Mouse (Mus musculus) spleen, postnatal 4 days (tissue): Measurements from ENCODE around the gene Ticam1.
A peak's percentile ranks its signal among the peaks of the same experiment; 100 is the strongest.

Experiments used
- DNase-seq, 2 experiments: peaks; one replicate each; pipeline ENCODE4 v3.0.0; 2022; ENCODE audit warnings: low spot score in 2 of 2

Gene Ticam1

GRCm38 (mm10) chr17:56276643-56277566, at the start of gene Ticam1:
Gene Ticam1 (minus strand): TSS chr17:56276786.
- DNase-seq, result peak; percentile 80 to 85

DNA sequence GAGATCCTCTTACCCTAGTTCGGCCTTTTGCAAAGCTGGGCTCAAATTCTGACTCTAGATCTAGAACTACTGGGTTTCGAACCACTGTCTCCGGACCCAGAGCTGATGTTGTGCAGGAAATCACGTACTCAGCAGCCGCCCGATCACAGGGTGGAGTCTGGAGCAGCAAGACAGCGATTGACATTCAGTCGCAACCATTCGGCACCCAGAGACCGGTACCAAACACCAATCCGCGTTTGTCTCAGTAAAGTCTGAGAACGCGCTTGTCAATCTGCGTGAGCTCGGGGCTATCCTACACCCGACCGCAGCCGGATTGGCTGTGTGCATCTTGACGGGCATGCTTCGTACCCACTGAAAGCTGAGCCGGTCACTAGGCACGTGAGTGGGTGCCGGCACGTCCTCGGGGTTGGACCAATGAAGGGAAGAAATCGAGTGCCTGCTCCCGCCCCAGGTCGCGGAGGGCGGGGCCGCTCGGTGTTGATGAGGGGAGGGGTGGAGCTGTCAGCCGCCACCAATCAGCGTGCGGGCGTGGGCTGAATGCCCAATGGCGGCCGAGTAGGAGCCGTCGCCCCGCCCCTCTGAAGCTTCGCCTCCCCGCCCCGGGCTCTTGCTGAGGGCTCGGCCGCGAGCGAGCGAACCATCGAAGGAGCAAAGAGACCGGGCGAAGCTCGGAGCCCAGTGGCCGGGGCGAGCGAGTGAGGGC, 49.0 kb upstream of the Ticam1 start, which contains the start of gene Kdm4b:
Gene Kdm4b (plus strand): TSS at position 613 of the 703 bp plus-strand sequence.
- DNase-seq, result peak; percentile 99

GRCm38 (mm10) chr17:56324419-56324818, 47.8 kb upstream of the Ticam1 start:
- no peak for DNase-seq

- DNase-seq, result no peak
These were observed 32.8 kb upstream of the Ticam1 start for GRCm38 (mm10) chr17:56309191-56309945.

GRCm38 (mm10) chr17:56308088-56308487, 31.5 kb upstream of the Ticam1 start:
- no peak for DNase-seq

GRCm38 (mm10) chr17:56305826-56306225, 29.2 kb upstream of the Ticam1 start:
- DNase-seq, result no peak

GRCm38 (mm10) chr17:56305156-56305555, 28.6 kb upstream of the Ticam1 start:
- DNase-seq, result no peak

DNA sequence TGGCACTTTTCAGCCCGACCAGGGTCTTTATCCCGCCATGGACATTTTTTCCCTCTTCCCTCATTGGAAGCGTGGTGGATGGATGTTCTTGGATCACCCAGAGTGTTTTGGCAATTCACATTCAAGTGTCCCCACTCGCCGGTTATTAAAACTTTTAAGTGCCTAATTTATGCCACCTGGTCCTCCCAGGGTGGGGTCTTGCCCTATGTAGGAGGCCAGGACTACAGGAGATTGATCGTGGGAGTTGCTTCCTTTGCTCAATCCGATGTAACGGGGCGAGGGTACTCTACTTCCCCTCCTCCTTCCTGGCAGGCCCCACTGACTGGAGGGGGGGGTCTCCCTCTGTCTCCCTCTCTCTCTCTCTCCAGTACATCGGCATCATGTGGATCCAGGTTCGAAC, 28.1 kb upstream of the Ticam1 start:
- no peak for DNase-seq

GRCm38 (mm10) chr17:56303847-56304586, 27.4 kb upstream of the Ticam1 start:
- peak; percentile 98 for DNase-seq

GRCm38 (mm10) chr17:56303160-56303846, 26.7 kb upstream of the Ticam1 start, which contains the start of gene Uhrf1:
Gene Uhrf1 (plus strand): TSS chr17:56303321.
- peak; percentile 91 to 92 for DNase-seq

- DNase-seq, result no peak
These were observed 25.9 kb upstream of the Ticam1 start for GRCm38 (mm10) chr17:56302363-56302996.

DNA sequence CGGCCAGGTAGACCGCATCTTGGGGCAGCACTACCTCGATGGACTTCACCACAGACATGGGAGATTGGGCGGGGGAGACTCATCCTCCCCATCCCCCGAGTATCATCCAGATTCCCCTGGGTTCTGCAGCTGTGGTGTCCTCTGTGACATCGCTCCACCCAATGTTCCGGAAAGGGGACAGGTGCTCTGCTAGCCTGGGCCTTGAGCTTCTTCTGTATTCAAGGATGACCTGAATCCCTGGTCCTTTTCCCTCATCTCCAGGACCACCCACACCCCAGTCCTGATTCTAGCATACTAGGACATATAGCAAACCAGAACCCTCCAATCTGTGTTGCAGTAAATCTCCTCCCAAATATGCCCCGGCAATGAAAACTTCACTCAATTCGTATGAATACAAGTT, 23.6 kb upstream of the Ticam1 start, which contains the start of gene Arrdc5:
Gene Arrdc5 (minus strand): TSS at position 101 of the 400 bp plus-strand sequence.
- no peak for DNase-seq

DNA sequence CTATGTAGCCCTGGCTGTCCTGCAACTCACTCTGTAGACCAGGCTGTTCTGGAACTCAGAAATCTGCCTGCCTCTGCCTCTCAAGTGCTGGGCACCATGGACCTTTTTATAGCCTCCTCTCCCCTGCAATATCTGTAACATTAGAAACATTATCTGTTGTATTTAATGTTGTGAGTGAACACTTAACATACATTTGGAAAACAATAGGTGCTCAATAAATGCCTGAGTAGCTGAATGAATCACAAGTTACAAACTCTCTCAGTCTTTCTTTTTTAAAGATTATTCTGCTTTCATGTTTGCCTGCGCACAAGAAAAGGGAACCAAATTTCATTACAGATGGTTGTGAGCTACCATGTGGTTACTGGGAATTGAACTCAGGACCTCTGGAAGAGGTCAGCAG, 21.7 kb upstream of the Ticam1 start:
- no peak for DNase-seq

- DNase-seq, result no peak
These were observed 19.6 kb upstream of the Ticam1 start for GRCm38 (mm10) chr17:56296201-56296600.

GRCm38 (mm10) chr17:56294241-56294640, 17.7 kb upstream of the Ticam1 start:
- DNase-seq, result no peak

DNA sequence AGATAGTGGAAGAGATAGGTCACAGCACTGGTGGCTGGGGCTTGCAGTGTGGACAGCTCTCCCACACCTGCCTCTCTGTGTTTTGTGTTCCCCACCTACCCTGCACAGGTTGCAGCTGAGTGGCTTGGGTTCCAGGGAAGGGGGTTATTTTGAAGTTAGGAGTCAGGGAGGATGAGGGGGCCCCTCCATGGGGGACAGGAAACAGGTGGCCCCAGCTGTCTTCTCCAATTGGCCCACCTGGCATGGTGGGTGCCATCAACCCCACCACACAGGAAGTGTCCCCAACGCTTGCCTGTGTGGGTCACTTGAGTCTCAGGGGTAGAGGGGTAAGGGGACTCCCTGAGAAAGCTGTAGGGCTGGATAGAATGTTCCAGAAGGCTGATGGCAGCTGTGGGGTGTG, 16.7 kb upstream of the Ticam1 start:
- DNase-seq, result no peak

- DNase-seq, result no peak
These were observed 16.1 kb upstream of the Ticam1 start, which contains the start of gene Plin3 for GRCm38 (mm10) chr17:56292531-56293222. Gene Plin3 (minus strand): TSS chr17:56292873.

- no peak for DNase-seq
These were observed 15.4 kb upstream of the Ticam1 start for GRCm38 (mm10) chr17:56291826-56292475.

DNA sequence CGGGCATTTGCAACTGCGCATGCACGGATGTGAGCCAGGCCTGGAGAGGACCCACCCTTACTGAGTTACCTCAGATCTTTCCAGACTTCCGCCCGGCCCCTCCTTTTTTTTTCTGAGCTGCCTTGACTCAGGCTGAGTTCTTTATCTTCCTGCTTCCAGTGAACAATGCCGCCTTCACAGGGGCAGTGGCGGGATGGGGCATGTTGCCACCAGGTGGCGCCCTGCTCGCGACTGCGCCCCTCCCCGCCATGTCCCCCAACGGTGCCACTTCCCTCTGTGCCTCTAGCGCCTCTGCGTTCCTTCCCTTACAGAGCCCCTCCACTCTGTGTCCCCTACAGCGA, 14.6 kb upstream of the Ticam1 start:
- peak; percentile 90 to 96 for DNase-seq
